Mouse (Mus musculus): ENCODE results near the gene Krr1. TPM values are rescaled to one million over a fixed set of nuclear protein-coding genes. Genes with fewer than 3 reads are reported as not detected.

The Krr1 gene
- polyA plus RNA-seq, 1 experiment from 2014 or later: 38.5 TPM

Other genes with a start within 250 kb of the Krr1 start
- 3.3 and 4.4 TPM in 2 replicates for gene Glipr1, start 30.0 kb downstream of the Krr1 start, polyA plus RNA-seq (2015; fragmentation: Nextera tagmentation; extraction: Ambion mirVana)
- gene Glipr1l1, start 87.5 kb downstream of the Krr1 start, polyA plus RNA-seq (2015; fragmentation: Nextera tagmentation; extraction: Ambion mirVana): not detected in 2 replicates
- not detected in 2 replicates for gene Glipr1l2, start 110.7 kb downstream of the Krr1 start, polyA plus RNA-seq (2015; fragmentation: Nextera tagmentation; extraction: Ambion mirVana)
- gene Glipr1l3, start 187.7 kb downstream of the Krr1 start, polyA plus RNA-seq (2015; fragmentation: Nextera tagmentation; extraction: Ambion mirVana): not detected in 2 replicates
- 0.24 and 0.26 TPM in 2 replicates for gene Caps2, start 191.0 kb downstream of the Krr1 start, polyA plus RNA-seq (2015; fragmentation: Nextera tagmentation; extraction: Ambion mirVana)

All from limb, embryonic 15.5 days (tissue).